Mouse (Mus musculus): Measurements from ENCODE around the gene Snn. TPM values are rescaled to one million over a fixed set of nuclear protein-coding genes. Genes with fewer than 3 reads are reported as not detected.

The Snn gene
- total and polyA plus RNA-seq, 3 experiments, result 34.0 to 93.8 (median 53.1) TPM

GRCm38 (mm10) chr16:11071176-11071575 is 10.4 kb downstream of the Snn start:
- Histone ChIP-seq H3K9ac (ENCODE audit: insufficient read depth, low read depth) (no peak overlapping the region), H3K4me2 (ENCODE audit: insufficient read depth, low read depth, poor library complexity, severe bottlenecking) (no peak overlapping the region), H3K4me3 (replicated peaks in 1 of 3; ENCODE audit: low read depth in 2 of 3, low read length in 2 of 3, poor library complexity in 1 of 3) (no peak overlapping the region), H3K9me3 (replicated peaks; ENCODE audit: low read length) (no peaks in the 10 kb centered on the region), H3K36me3 (replicated peaks in 1 of 2; ENCODE audit: control insufficient read depth in 1 of 2, insufficient read depth in 1 of 2, low read length in 1 of 2) (peaks cover 42 to 60% of the 10 kb centered on the region in 2 experiments), H3K27me3 (replicated peaks) (no peaks in the 10 kb centered on the region), H3K4me1 (ENCODE audit: control insufficient read depth in 1 of 2, insufficient read depth in 2 of 2) (peaks cover 44 to 87% of the 10 kb centered on the region in 2 experiments), H3K79me2 (replicated peaks; ENCODE audit: control insufficient read depth, extremely low read depth, insufficient read depth, poor library complexity, severe bottlenecking) (peaks cover 9% of the 10 kb centered on the region), H3K27ac (ENCODE audit: insufficient read depth, low read depth) (no peak overlapping the region)
- in situ Hi-C loops (cut with MboI; ENCODE audit: low pct_ligation_motif_present, low pct_unique_long_range_greater_than_20kb, low sequenced_read_pairs), result no loop called here
- dilution Hi-C loops (cut with MboI; ENCODE audit: extremely low pct_ligation_motif_present, extremely low pct_unique_long_range_greater_than_20kb, low sequenced_read_pairs), result no loop called here
- no peak for TF ChIP-seq PAX5 (IDR thresholded peaks at IDR 0.05; ENCODE audit: low read length)
- TF ChIP-seq MAX (IDR thresholded peaks at IDR 0.05; ENCODE audit: low read length), result no peak
- no peak for TF ChIP-seq ZKSCAN1 (IDR thresholded peaks at IDR 0.05; ENCODE audit: borderline replicate concordance, low read depth, low read length)
- no peak for TF ChIP-seq KAT2A (IDR thresholded peaks at IDR 0.05; ENCODE audit: insufficient replicate concordance, low read length)
- TF ChIP-seq TBP (conservative IDR thresholded peaks at IDR 0.05; ENCODE audit: low read depth, low read length), result no peak
- TF ChIP-seq SMC3 (IDR thresholded peaks at IDR 0.05; ENCODE audit: low read depth, low read length), result no peak
- TF ChIP-seq ETS1 (conservative IDR thresholded peaks at IDR 0.05; ENCODE audit: low read depth, low read length), result no peak
- TF ChIP-seq RAD21 (IDR thresholded peaks at IDR 0.05; ENCODE audit: low read depth, low read length), result no peak
- no peak for TF ChIP-seq MAFK (IDR thresholded peaks at IDR 0.05; ENCODE audit: insufficient replicate concordance, low read length)
- TF ChIP-seq MYC (IDR thresholded peaks at IDR 0.05; ENCODE audit: low read depth, low read length), result no peak
- TF ChIP-seq ZMIZ1 (IDR thresholded peaks at IDR 0.05; ENCODE audit: low read depth, low read length), result no peak
- TF ChIP-seq SIN3A (IDR thresholded peaks at IDR 0.05; ENCODE audit: low read length), result no peak
- TF ChIP-seq BHLHE40 (IDR thresholded peaks at IDR 0.05; ENCODE audit: low read depth, low read length), result no peak
- no peak for TF ChIP-seq E2F4 (IDR thresholded peaks at IDR 0.05; ENCODE audit: insufficient replicate concordance, low read depth, low read length)
- no peak for TF ChIP-seq NRF1 (IDR thresholded peaks at IDR 0.05; ENCODE audit: low read depth, low read length)
- TF ChIP-seq JUN (IDR thresholded peaks at IDR 0.05; ENCODE audit: insufficient read depth, low read depth, low read length), result no peak
- TF ChIP-seq CTCF (conservative IDR thresholded peaks at IDR 0.05 in 1 of 2, IDR thresholded peaks at IDR 0.05 in 1 of 2; ENCODE audit: low read depth in 2 of 2, low read length in 2 of 2), result no peak
- TF ChIP-seq POLR2A (IDR thresholded peaks at IDR 0.05; ENCODE audit: low read depth, low read length), result no peak
- no peak for TF ChIP-seq CHD1 (IDR thresholded peaks at IDR 0.05; ENCODE audit: low read depth, low read length)
- DNase-seq (ENCODE audit: extremely low read depth), result no peak

- Histone ChIP-seq H3K4me3 (replicated peaks in 1 of 3; ENCODE audit: low read depth in 2 of 3, low read length in 2 of 3, poor library complexity in 1 of 3) (no peak overlapping the region), H3K9ac (ENCODE audit: insufficient read depth, low read depth) (no peak overlapping the region), H3K4me2 (ENCODE audit: insufficient read depth, low read depth, poor library complexity, severe bottlenecking) (no peak overlapping the region), H3K27ac (ENCODE audit: insufficient read depth, low read depth) (no peak overlapping the region), H3K36me3 (replicated peaks in 1 of 2; ENCODE audit: control insufficient read depth in 1 of 2, insufficient read depth in 1 of 2, low read length in 1 of 2) (peaks cover 45 to 67% of the 10 kb centered on the region in 2 experiments), H3K4me1 (ENCODE audit: control insufficient read depth in 1 of 2, insufficient read depth in 2 of 2) (peaks cover 46 to 94% of the 10 kb centered on the region in 2 experiments), H3K27me3 (replicated peaks) (no peaks in the 10 kb centered on the region), H3K9me3 (replicated peaks; ENCODE audit: low read length) (no peaks in the 10 kb centered on the region), H3K79me2 (replicated peaks; ENCODE audit: control insufficient read depth, extremely low read depth, insufficient read depth, poor library complexity, severe bottlenecking) (peaks cover 9% of the 10 kb centered on the region)
- no peak for TF ChIP-seq NRF1 (IDR thresholded peaks at IDR 0.05; ENCODE audit: low read depth, low read length)
- TF ChIP-seq MAZ (IDR thresholded peaks at IDR 0.05; ENCODE audit: low read depth, low read length), result no peak
- no peak for TF ChIP-seq CTCF (conservative IDR thresholded peaks at IDR 0.05 in 1 of 2, IDR thresholded peaks at IDR 0.05 in 1 of 2; ENCODE audit: low read depth in 2 of 2, low read length in 2 of 2)
- no peak for TF ChIP-seq IRF4 (IDR thresholded peaks at IDR 0.05; ENCODE audit: low read depth, low read length)
- TF ChIP-seq MXI1 (IDR thresholded peaks at IDR 0.05; ENCODE audit: low read depth, low read length), result no peak
- TF ChIP-seq CHD2 (IDR thresholded peaks at IDR 0.05; ENCODE audit: low read length), result no peak
- TF ChIP-seq HCFC1 (IDR thresholded peaks at IDR 0.05; ENCODE audit: low read depth, low read length), result no peak
- TF ChIP-seq JUN (IDR thresholded peaks at IDR 0.05; ENCODE audit: insufficient read depth, low read depth, low read length), result no peak
- TF ChIP-seq USF2 (conservative IDR thresholded peaks at IDR 0.05; ENCODE audit: low read depth, low read length), result no peak
- TF ChIP-seq BHLHE40 (IDR thresholded peaks at IDR 0.05; ENCODE audit: low read depth, low read length), result no peak
- no peak for TF ChIP-seq UBTF (IDR thresholded peaks at IDR 0.05; ENCODE audit: low read depth, low read length)
- TF ChIP-seq E2F4 (IDR thresholded peaks at IDR 0.05; ENCODE audit: insufficient replicate concordance, low read depth, low read length), result no peak
- TF ChIP-seq MAX (IDR thresholded peaks at IDR 0.05; ENCODE audit: low read length), result no peak
- no peak for TF ChIP-seq GABPA (IDR thresholded peaks at IDR 0.05; ENCODE audit: insufficient replicate concordance, low read depth, low read length)
- TF ChIP-seq MEF2A (IDR thresholded peaks at IDR 0.05; ENCODE audit: borderline replicate concordance, low read depth, low read length), result no peak
- DNase-seq (ENCODE audit: extremely low read depth), result no peak
- in situ Hi-C loops (cut with MboI; ENCODE audit: low pct_ligation_motif_present, low pct_unique_long_range_greater_than_20kb, low sequenced_read_pairs), result no loop called here
- dilution Hi-C loops (cut with MboI; ENCODE audit: extremely low pct_ligation_motif_present, extremely low pct_unique_long_range_greater_than_20kb, low sequenced_read_pairs), result no loop called here
These were observed 11.1 kb downstream of the Snn start for GRCm38 (mm10) chr16:11071887-11072286.

All from CH12.LX (cell line).